Mouse (Mus musculus) 3134 (cell line): ENCODE measurements around the gene Pold3.
A peak's percentile ranks its signal among the peaks of the same experiment; 100 is the strongest.

Experiments
- DNase-seq: peaks from one replicate; pipeline ENCODE4 v3.0.0-alpha.2; 2011; ENCODE audit warnings: low spot score; ENCODE audit not compliant: insufficient read length; ENCODE audit errors: extremely low read depth

Gene Pold3

GRCm38 (mm10) chr7:100121376-100121789, at the start of gene Pold3:
TSS of gene Pold3 (minus strand) at chr7:100121565.
- DNase-seq = peak; percentile 99

- no peak for DNase-seq
Measured at GRCm38 (mm10) chr7:100170756-100171155, 49.4 kb upstream of the Pold3 start.

DNA sequence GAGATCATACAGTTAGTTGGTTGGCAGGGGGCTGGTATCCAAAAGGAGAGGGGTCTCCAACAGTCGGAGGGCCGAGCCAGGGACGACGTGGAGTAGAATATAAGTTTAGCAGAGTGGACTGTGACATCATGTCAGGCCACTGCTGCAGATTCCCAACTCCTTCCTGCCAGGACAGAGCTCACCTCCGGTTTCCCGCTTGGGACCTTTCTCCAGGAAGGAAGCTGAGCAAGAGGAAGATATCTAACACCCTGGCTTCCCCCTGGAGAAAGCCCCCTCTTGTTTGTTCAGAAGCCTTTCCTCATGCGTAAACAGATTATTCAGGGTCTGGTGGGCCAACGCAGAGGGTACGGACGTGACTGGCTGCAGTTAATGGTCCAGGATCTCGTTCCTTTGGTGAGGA, 47.3 kb upstream of the Pold3 start:
- DNase-seq = no peak

- DNase-seq = no peak
Measured at GRCm38 (mm10) chr7:100163506-100163905, 42.1 kb upstream of the Pold3 start.

- no peak for DNase-seq
Measured at GRCm38 (mm10) chr7:100160006-100160405, 38.6 kb upstream of the Pold3 start.

DNA sequence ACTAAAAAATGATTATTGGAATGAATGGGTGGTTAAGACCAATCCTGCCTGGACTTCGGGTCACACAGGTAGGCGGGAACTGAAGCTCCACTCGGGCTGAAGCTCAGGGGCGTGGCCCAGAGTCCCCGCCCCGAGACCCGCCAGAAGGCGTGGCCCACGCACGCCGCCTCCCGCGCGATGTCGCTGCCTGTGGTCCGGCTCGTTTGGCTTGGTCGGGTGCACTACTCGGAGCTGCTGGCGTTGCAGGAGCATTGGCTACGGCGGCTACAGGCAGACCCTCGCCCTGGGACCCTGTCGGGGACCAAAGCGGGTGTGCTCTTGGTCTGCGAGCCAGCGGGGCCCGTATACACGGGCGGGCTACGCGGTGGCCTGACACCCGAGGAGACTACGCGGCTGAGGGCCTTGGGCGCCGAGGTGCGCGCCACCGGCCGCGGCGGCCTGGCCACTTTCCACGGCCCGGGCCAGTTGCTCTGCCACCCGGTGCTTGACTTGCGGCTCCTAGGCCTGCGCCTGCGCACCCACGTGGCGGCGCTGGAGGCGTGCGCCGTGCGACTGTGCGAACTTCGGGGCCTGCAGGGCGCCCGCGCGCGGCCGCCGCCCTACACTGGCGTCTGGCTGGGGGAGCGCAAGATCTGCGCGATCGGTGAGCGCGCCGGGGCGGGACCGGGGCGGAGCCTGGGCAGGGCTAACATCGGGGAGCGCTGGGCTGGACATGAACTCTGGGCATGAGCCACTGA, 37.9 kb upstream of the Pold3 start, which contains the start of gene Lipt2:
Gene Lipt2, plus strand, starts transcription at position 173 of the 737 bp plus-strand sequence.
- DNase-seq = peak; percentile 99

GRCm38 (mm10) chr7:100157669-100158068, 36.3 kb upstream of the Pold3 start:
- peak; percentile 28 for DNase-seq

DNA sequence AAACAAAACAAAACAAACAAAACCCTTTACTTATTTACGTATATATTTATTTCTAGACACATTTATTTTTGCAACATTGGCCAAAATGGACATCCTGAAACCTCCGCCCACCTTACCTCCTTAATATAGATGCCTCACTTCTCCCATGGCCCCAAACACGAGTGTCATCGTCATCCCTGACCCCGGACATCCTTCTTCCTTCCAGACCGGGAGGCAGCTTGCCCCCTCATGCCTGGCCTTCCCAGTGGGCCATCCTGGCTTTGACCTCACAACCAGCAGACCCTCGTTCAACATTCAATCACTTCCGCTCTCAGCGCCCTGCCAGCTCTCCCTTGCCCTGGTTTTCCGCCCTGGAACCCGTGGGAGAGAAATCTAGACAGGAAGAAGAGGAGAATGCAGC, 29.3 kb upstream of the Pold3 start:
- no peak for DNase-seq

- DNase-seq = no peak
Measured at GRCm38 (mm10) chr7:100150086-100150485, 28.7 kb upstream of the Pold3 start.

DNA sequence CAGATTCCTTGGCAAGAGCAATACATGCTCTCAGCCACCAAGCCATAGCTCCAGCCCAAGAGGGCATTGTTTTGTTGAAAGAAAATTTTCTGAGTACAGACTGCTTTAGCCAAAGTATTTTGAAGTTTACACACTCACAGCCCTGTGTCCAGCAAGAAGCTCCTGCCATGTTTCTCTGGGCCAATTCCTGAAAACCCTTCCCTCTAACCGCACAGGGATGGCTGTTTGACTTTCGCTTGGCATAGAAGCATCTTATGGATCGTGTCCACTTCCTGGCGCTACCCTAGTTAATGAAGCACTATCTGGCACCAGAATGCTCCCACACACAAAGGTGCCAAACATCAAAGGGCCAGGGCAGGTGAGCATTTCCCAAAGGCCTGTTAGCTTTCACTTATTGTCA, 27.2 kb upstream of the Pold3 start:
- no peak for DNase-seq

GRCm38 (mm10) chr7:100140591-100140990, 19.2 kb upstream of the Pold3 start:
- no peak for DNase-seq

- DNase-seq = no peak
Measured at GRCm38 (mm10) chr7:100138075-100138474, 16.7 kb upstream of the Pold3 start.

- no peak for DNase-seq
Measured at GRCm38 (mm10) chr7:100137038-100137437, 15.7 kb upstream of the Pold3 start.

- no peak for DNase-seq
Measured at GRCm38 (mm10) chr7:100132379-100132778, 11.0 kb upstream of the Pold3 start.

DNA sequence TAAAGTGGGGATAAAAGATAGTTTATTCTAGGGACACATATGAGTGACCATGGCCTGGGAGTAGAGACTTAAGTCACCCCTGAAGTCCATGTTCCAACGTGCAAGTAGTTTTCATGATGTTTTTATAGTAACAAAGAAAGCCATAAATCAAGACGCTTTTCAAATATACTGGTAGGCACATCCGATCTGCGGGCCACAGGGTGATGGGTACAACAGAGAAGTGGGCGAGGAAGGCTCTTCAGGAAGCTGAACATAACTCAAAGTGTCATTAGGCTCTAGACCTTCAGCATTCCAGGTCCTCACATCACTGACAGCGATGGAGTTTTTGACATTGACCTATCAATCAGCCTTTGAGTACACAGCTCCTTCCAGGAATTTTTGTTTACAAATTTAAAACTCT, 9.2 kb upstream of the Pold3 start:
- DNase-seq = no peak

GRCm38 (mm10) chr7:100128262-100129041, 7.1 kb upstream of the Pold3 start:
- DNase-seq = no peak

- DNase-seq = no peak
Measured at GRCm38 (mm10) chr7:100126514-100126913, 5.1 kb upstream of the Pold3 start.

- no peak for DNase-seq
Measured at GRCm38 (mm10) chr7:100125166-100125565, 3.8 kb upstream of the Pold3 start.

- DNase-seq = no peak
Measured at GRCm38 (mm10) chr7:100124211-100124610, 2.8 kb upstream of the Pold3 start.

- no peak for DNase-seq
Measured at GRCm38 (mm10) chr7:100123486-100123885, 2.1 kb upstream of the Pold3 start.

- no peak for DNase-seq
Measured at GRCm38 (mm10) chr7:100120791-100121261, 539 bp downstream of the Pold3 start.

DNA sequence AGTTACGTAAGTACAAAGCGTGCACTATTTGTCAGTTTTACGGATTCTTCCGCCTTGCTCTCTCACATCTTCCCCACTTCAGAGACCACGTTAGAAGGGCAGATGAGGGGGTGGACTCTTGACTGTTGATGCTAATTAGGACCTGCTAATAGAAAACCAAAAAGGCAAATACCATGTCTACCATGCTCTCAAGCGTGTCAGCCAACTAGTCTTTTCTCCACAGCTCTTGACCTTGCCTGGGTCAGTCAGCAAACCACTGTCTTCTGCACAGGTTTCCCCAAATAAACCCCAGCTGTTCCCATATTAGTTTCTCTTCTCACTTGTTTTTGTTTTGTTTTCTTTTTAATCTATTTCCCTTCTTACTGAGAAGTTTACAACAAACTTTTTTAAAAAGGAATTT, 7.1 kb downstream of the Pold3 start:
- DNase-seq = no peak
